Mouse (Mus musculus) liver, postnatal 0 days (tissue): Measurements from ENCODE around the gene 1700001L19Rik. TPM values are rescaled to one million over a fixed set of nuclear protein-coding genes. Genes with fewer than 3 reads are reported as not detected.
"Not testable (repeated sequence)": the region's sequence is repeated elsewhere in the genome, so short reads cannot be mapped to it uniquely, and the experiment has no call there.

ENCODE experiments used
- ATAC-seq: fragments of 200-750 bp; cut with Nextera tagmentation; 2 replicates; pipeline ENCODE4 v1.8.0; 2017; ENCODE audit warnings: mild to moderate bottlenecking, moderate library complexity
- DNase-seq: peaks from one replicate; pipeline ENCODE4 v3.0.0-alpha.2; 2016
- H3K27ac ChIP-seq: fragments of 300-500 bp; sonication (generic); 2 replicates; pipeline ENCODE4 v1.5.1; 2014; ENCODE audit warnings: antibody characterized with exemption, moderate library complexity, mild to moderate bottlenecking, low read depth
- H3K27me3 ChIP-seq: fragments of 300-500 bp; sonication (generic); 2 replicates; pipeline ENCODE4 v1.6.1; 2014; ENCODE audit warnings: low read length, control low read depth, mixed read lengths; ENCODE audit not compliant: insufficient read depth
- H3K36me3 ChIP-seq: fragments of 300-500 bp; sonication (generic); replicated peaks from 2 replicates; pipeline ENCODE4 v1.6.1; 2014; ENCODE audit warnings: mild to moderate bottlenecking, control low read depth, low read length, moderate library complexity, mixed read lengths; ENCODE audit not compliant: insufficient read depth
- H3K4me1 ChIP-seq: fragments of 300-500 bp; sonication (generic); 2 replicates; pipeline ENCODE4 v1.6.1; 2014; ENCODE audit warnings: antibody characterized with exemption, mild to moderate bottlenecking, control low read depth; ENCODE audit not compliant: insufficient read depth
- H3K4me2 ChIP-seq: fragments of 300-500 bp; sonication (generic); 2 replicates; pipeline ENCODE4 v1.6.1; 2014; ENCODE audit warnings: low read depth, mild to moderate bottlenecking, low read length, moderate library complexity, mixed read lengths
- H3K4me3 ChIP-seq: fragments of 300-500 bp; sonication (generic); 2 replicates; pipeline ENCODE4 v1.5.1; 2014; ENCODE audit warnings: low read depth, low read length
- H3K9ac ChIP-seq: fragments of 300-500 bp; sonication (generic); replicated peaks from 2 replicates; pipeline ENCODE4 v1.6.1; 2014; ENCODE audit warnings: mild to moderate bottlenecking, moderate library complexity
- H3K9me3 ChIP-seq: fragments of 300-500 bp; sonication (generic); 2 replicates; pipeline ENCODE4 v1.6.1; 2016; ENCODE audit warnings: mild to moderate bottlenecking, control low read depth, low read length, mixed read lengths
- CTCF ChIP-seq: sonication (generic); IDR thresholded peaks from 2 replicates; pipeline ENCODE4 v1.5.1; 2016; ENCODE audit warnings: antibody characterized with exemption, low read depth
- EP300 ChIP-seq: IDR thresholded peaks from 2 replicates; pipeline ENCODE4 v1.6.1; 2016; ENCODE audit warnings: antibody characterized with exemption, low read depth, mild to moderate bottlenecking
- WGBS: fragments of 180-500 bp; shearing (Covaris S2); extraction: QIAGEN DNeasy Blood & Tissue Kit; methylation state at CpG from one replicate; pipeline ENCODE4 v1.1.7; 2014; ENCODE audit not compliant: insufficient replicate concordance; 5-methylcytosine and 5-hydroxymethylcytosine counted together
- polyA plus RNA-seq: library from polyadenylated mRNA; unstranded; fragments of >200 nt; fragmentation: Nextera tagmentation; extraction: Ambion mirVana; gene quantifications from 2 replicates; pipeline ENCODE4 v1.2.1, GENCODE M21; 2015

Gene 1700001L19Rik
- not detected in 2 replicates for polyA plus RNA-seq

DNA sequence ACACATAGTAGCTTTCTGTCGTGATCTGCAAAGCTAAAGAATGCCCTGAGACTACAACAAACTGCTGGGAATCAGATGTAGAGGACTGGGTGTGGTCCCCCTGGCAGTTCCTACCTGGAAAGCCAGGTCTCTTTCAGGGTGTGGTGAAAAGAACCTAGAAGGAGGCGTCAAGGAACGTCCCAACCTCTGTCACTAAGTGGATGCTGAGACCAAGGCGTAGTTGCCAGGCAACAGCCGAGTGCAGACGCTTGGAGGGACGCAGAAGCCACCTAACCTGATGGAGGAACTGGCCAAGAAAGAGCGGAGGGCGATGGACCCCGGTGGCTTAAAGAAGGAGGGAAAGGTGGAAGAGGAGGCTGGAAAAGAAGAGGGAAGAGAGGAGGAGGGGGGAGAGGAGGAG, at the start of gene 1700001L19Rik:
Gene 1700001L19Rik (plus strand): TSS at position 223 of the 400 bp plus-strand sequence.
- Histone ChIP-seq H3K9me3 (no peaks in the 10 kb centered on the region), H3K4me3 (no peak within 1 kb of the TSS), H3K4me2 (no peak within 1 kb of the TSS), H3K27me3 (no peaks in the 10 kb centered on the region), H3K9ac (no peak within 1 kb of the TSS), H3K36me3 (peaks cover 7% of the 10 kb centered on the region), H3K27ac (no peak within 1 kb of the TSS), H3K4me1 (no peaks in the 10 kb centered on the region; the same call in 1 of the 2 replicates)
- no peak for ATAC-seq
- WGBS: 13% methylated on average over 10 of the region's 10 CpGs
- DNase-seq: no peak
- TF ChIP-seq CTCF (no peak), EP300 (no peak)

DNA sequence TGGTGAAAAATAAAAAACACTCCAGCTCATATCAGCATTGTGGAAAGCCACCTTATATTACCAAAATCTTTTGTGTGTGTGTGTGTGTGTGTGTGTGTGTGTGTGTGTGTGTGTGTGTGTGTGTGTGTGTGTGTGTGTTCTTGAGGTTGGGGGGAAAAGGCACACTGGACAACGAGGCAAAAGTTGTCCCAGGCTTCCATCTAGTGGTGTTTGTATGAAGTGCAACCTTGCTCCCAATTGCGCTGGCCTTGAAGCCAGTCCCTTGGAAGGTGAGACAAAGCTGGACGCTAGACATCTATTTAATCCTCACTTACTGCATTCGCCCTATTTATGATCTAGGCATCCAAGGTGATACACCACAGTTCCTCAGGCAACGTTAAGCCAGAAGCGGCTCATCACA, 43.8 kb upstream of the 1700001L19Rik start:
- DNase-seq: peak; percentile 25
- WGBS: 27% methylated on average over 4 of the region's 6 CpGs
- not testable (repeated sequence) for H3K9ac ChIP-seq, H3K4me2 ChIP-seq, ATAC-seq, H3K27ac ChIP-seq, H3K4me3 ChIP-seq, H3K36me3 ChIP-seq, H3K27me3 ChIP-seq, H3K9me3 ChIP-seq, H3K4me1 ChIP-seq
- TF ChIP-seq CTCF: peak; percentile 52

DNA sequence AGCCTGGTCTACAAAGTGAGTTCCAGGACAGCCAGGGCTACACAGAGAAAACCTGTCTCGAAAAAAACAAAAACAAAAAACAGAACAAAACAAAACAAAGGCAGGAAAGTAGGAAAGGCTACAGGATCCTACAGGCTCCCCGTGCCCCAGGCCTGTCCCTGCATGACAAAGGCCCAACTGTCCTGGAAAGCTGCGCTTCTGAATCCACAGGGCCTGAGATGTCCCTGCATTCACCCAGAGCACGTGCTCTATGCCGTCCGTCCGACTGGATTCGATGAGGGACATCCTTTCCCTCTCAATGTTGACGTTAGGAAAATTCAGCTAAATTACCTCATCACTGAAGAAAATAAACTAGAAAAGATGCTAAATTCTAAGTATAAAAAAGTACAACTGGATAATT, 29.1 kb upstream of the 1700001L19Rik start:
- no peaks in the 10 kb centered on the region for H3K9me3 ChIP-seq
- WGBS: 92% methylated on average over 9 of the region's 9 CpGs
- H3K4me1 ChIP-seq: no peaks in the 10 kb centered on the region
- H3K36me3 ChIP-seq: peaks cover 47% of the 10 kb centered on the region
- H3K9ac ChIP-seq: no peak overlapping the region
- H3K27ac ChIP-seq: no peak overlapping the region
- DNase-seq: no peak
- ATAC-seq: no peak
- TF ChIP-seq EP300: no peak
- no peak for TF ChIP-seq CTCF
- H3K4me2 ChIP-seq: no peak overlapping the region
- no peak overlapping the region for H3K4me3 ChIP-seq
- H3K27me3 ChIP-seq: no peaks in the 10 kb centered on the region

DNA sequence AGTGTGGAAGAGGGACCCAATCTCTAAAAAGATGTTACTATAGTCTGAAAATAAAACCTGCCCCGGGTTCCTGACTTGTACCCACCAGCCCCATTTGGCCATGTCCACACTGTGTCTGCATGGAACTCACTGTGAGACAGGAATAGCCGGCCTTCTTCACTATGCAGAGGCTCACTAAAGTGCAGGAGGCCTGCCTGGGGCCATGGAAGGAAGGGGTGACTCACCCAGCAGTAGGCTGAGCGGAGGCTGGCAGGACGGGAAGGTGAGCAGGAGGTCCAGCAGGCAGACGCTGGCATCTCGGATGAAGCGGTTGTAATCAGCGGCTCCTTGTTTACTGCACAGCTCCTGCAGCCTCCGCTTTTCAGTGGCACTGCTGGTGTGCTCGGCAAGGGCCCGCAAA, 28.7 kb upstream of the 1700001L19Rik start:
- no peak for ATAC-seq
- H3K27ac ChIP-seq: no peak overlapping the region

DNA sequence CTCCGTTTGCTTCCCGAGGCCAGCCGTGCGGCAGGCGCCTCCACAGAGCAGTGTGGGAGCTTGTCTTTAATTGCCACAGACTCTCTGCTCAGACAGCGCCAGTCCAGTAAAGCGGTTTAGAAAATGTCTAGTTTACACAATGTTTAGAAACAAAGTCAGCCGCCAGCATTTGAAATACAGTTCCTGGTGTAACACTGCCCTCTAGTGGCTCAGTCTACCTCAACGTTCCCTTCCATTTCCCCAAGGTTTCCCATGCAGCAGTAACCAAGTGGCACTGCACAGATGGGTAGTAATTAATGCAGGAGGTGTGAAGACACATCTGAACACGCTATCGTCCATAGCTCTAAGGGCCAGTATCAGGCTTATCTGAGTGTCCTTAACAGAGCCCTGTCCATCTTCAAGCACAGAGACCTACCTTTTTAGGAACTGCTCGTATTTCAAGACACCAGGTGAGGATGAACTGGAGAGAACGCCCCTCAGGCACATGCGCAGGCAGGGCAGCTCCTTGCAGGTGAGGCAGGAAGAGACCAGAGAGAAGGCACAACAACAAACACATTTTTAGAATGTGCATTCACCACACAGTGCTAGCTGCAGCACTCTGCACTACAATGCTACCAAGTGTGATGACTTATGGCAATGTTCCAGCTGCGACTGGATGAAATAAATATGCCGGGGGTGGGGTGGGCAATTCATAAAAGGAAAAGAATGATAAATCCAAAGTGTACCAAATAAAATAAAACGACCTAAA, 27.5 kb upstream of the 1700001L19Rik start:
- no peak for TF ChIP-seq EP300
- TF ChIP-seq CTCF: peak; percentile 79
- ATAC-seq: peak; percentile 27; the same call in 1 of the 2 replicates

More for the DNA sequence above, 28.7 kb upstream of the 1700001L19Rik start:
- Histone ChIP-seq H3K27me3 (no peaks in the 10 kb centered on the region), H3K4me2 (no peak overlapping the region), H3K4me1 (no peaks in the 10 kb centered on the region), H3K9ac (no peak overlapping the region), H3K4me3 (no peak overlapping the region), H3K36me3 (peaks cover 43% of the 10 kb centered on the region), H3K9me3 (no peaks in the 10 kb centered on the region)
- 88% methylated on average over 11 of the region's 11 CpGs for WGBS
- TF ChIP-seq EP300 (no peak), CTCF (no peak)
- no peak for DNase-seq

DNA sequence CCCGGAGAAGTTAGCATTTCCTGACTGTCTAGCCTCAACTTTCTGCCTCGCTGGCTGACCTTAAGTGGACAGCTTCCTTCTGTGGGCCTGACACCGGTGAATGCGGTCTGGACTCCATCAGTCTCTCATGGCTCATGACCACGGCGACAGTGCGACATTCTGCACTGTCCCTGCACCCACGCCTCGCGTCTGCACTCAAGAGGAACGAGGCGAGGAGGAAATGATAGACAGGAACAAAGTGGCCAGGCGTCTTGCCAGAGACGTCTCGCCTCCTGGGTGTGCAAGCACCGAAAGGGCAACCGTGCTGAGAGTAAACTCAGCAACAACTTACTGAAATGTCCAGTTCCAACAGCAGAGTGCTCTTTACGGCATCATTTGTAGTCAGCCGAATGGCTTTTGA, 25.0 kb upstream of the 1700001L19Rik start:
- no peak for DNase-seq
- WGBS: 80% methylated on average over 19 of the region's 19 CpGs
- no peaks in the 10 kb centered on the region for H3K4me1 ChIP-seq

More for the DNA sequence above, 27.5 kb upstream of the 1700001L19Rik start:
- no peaks in the 10 kb centered on the region for H3K9me3 ChIP-seq
- no peak overlapping the region for H3K27ac ChIP-seq
- peak; percentile 45 for DNase-seq
- no peak overlapping the region for H3K4me2 ChIP-seq
- H3K4me3 ChIP-seq: no peak overlapping the region
- H3K9ac ChIP-seq: no peak overlapping the region
- no peaks in the 10 kb centered on the region for H3K27me3 ChIP-seq
- H3K4me1 ChIP-seq: no peaks in the 10 kb centered on the region
- peaks cover 35% of the 10 kb centered on the region for H3K36me3 ChIP-seq
- WGBS: 67% methylated on average over 17 of the region's 17 CpGs

More for the DNA sequence above, 25.0 kb upstream of the 1700001L19Rik start:
- no peaks in the 10 kb centered on the region for H3K9me3 ChIP-seq
- H3K4me3 ChIP-seq: no peak overlapping the region
- H3K27me3 ChIP-seq: no peaks in the 10 kb centered on the region
- H3K9ac ChIP-seq: no peak overlapping the region
- no peak overlapping the region for H3K4me2 ChIP-seq
- no peak overlapping the region for H3K27ac ChIP-seq
- peaks cover 26% of the 10 kb centered on the region for H3K36me3 ChIP-seq
- ATAC-seq: no peak
- TF ChIP-seq CTCF (no peak), EP300 (no peak)
